Mouse (Mus musculus): ENCODE results near the gene Thpo.

DNA sequence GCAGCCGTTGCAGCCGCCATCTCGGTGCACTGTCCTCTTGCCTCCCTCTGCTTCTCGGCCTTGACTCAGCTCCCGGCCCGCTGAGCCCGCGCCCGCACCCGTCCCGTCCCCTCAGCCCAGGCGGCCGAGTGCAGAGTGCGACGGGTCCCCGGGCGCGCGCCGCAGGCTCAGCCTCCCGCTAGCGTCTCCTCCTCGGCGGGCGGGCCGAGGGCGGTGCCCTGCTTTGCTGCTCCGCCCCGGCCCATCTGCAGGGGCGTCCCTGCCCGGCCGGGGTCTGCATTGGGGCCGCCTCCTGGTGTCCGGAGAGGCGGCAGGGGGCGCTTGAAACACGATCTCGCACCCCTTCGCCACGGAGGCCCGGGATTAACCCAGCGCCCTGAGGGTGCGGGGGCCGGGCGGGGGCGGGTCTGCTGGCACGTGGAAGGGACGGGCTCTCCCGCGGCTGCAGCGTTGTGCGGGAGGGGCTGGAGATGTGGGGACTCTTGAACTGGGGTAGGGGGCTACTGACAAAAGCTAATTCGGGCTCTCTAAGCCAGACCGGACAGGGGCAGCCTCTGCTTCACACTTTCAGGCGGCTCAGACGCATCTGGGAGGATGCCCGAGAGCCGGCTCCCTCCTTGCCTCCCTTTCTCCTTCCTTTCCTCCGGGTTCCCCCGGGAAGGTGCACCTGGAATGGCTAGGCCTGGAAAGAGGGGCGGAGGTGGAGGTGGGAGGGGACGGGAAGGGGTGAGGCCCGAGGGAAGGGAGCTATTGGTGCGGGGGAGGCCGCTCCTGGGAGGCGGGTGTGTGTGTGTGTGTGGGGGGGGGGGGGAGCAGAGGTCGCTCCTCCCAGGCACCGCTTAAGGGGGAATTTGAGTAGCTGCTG is 18.1 kb downstream of the Thpo start:
- no peak for TF ChIP-seq CTCF (IDR thresholded peaks at IDR 0.05; ENCODE audit: borderline replicate concordance, insufficient read depth, low read length)
- peak; percentile 94 for TF ChIP-seq POLR2A (IDR thresholded peaks at IDR 0.05; ENCODE audit: low read depth, low read length)
